Mouse (Mus musculus) liver, adult (tissue): ENCODE results near the gene Rbbp7.

Experiments
- GATA4 ChIP-seq: IDR thresholded peaks from 2 replicates; pipeline ENCODE4 v1.6.1; 2014; ENCODE audit warnings: mild to moderate bottlenecking, low read length; ENCODE audit not compliant: insufficient replicate concordance

Rbbp7 gene

GRCm38 (mm10) chrX:162760115-162760942 lies at the start of gene Rbbp7:
Gene Rbbp7, plus strand, starts transcription at chrX:162760402.
- TF ChIP-seq GATA4: no peak

GRCm38 (mm10) chrX:162717837-162718236 lies 42.4 kb upstream of the Rbbp7 start:
- no peak for TF ChIP-seq GATA4

GRCm38 (mm10) chrX:162719615-162720014 lies 40.6 kb upstream of the Rbbp7 start:
- no peak for TF ChIP-seq GATA4

- no peak for TF ChIP-seq GATA4
Measured at GRCm38 (mm10) chrX:162727367-162727777, 32.8 kb upstream of the Rbbp7 start.

GRCm38 (mm10) chrX:162727795-162728194 lies 32.4 kb upstream of the Rbbp7 start:
- TF ChIP-seq GATA4: no peak

GRCm38 (mm10) chrX:162728228-162728627 lies 32.0 kb upstream of the Rbbp7 start:
- no peak for TF ChIP-seq GATA4

- TF ChIP-seq GATA4: no peak
Measured at GRCm38 (mm10) chrX:162730031-162730430, 30.2 kb upstream of the Rbbp7 start.

GRCm38 (mm10) chrX:162734997-162735929 lies 24.9 kb upstream of the Rbbp7 start:
- no peak for TF ChIP-seq GATA4

GRCm38 (mm10) chrX:162736140-162736659 lies 24.0 kb upstream of the Rbbp7 start:
- TF ChIP-seq GATA4: no peak

- TF ChIP-seq GATA4: no peak
Measured at GRCm38 (mm10) chrX:162748696-162749420, 11.3 kb upstream of the Rbbp7 start.

GRCm38 (mm10) chrX:162752418-162752817 lies 7.8 kb upstream of the Rbbp7 start:
- TF ChIP-seq GATA4: no peak

- TF ChIP-seq GATA4: no peak
Measured at GRCm38 (mm10) chrX:162754314-162754713, 5.9 kb upstream of the Rbbp7 start.

GRCm38 (mm10) chrX:162756058-162756457 lies 4.1 kb upstream of the Rbbp7 start:
- no peak for TF ChIP-seq GATA4

- no peak for TF ChIP-seq GATA4
Measured at GRCm38 (mm10) chrX:162759251-162760114, 719 bp upstream of the Rbbp7 start.
